Mouse (Mus musculus): Measurements from ENCODE around the gene Aqp11. TPM values are rescaled to one million over a fixed set of nuclear protein-coding genes. Genes with fewer than 3 reads are reported as not detected.
A peak's percentile ranks its signal among the peaks of the same experiment; 100 is the strongest.

Aqp11 gene
- polyA plus RNA-seq (2015; fragmentation: Nextera tagmentation; extraction: Ambion mirVana): 3.0 and 11.9 TPM in 2 replicates

- peak within 1 kb of the TSS; percentile 46 for H3K27ac ChIP-seq
- peak within 1 kb of the TSS; percentile 96 for H3K4me2 ChIP-seq
- H3K36me3 ChIP-seq: no peaks in the 10 kb centered on the region
- H3K4me3 ChIP-seq: peak within 1 kb of the TSS; percentile 63
- no peaks in the 10 kb centered on the region for H3K9me3 ChIP-seq (replicated peaks)
- peak within 1 kb of the TSS; percentile 58 for H3K9ac ChIP-seq
- H3K4me1 ChIP-seq (replicated peaks): peaks cover 9% of the 10 kb centered on the region
- H3K27me3 ChIP-seq: 0 out of 2 replicates have a peak, but pooled peaks cover 6% of the 10 kb centered on the region
- WGBS: under 1% methylated on average over 55 of the region's 64 CpGs
- ATAC-seq (replicated peaks; ENCODE audit: insufficient number of reproducible peaks, insufficient read depth, low FRiP score, low read depth): peak; percentile 97
Observed at GRCm38 (mm10) chr7:97737638-97738456, at the start of gene Aqp11. Aqp11 (minus strand) TSS chr7:97738289.

DNA sequence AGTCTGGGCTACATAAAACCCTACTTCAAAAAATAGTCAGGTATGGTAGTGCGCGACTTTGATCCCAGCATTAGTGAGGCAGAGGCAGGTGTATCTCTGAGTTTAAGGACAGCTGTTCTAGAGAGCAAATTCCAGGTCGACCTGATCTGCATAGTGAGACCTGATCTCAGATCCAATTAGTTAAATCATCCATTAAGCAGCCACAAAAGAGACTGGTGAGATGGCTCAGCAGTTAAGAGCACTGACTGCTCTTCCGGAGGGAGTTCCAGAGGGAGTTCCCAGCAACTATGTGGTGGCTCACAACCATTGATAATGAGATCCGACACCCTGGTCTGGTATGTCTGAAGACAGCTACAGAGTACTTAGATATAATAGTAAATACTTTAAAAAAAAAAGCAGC, 45.4 kb upstream of the Aqp11 start:
- H3K9me3 ChIP-seq (replicated peaks): no peaks in the 10 kb centered on the region
- no peak overlapping the region for H3K4me3 ChIP-seq
- no peak for ATAC-seq (replicated peaks; ENCODE audit: insufficient number of reproducible peaks, insufficient read depth, low FRiP score, low read depth)
- H3K36me3 ChIP-seq: no peaks in the 10 kb centered on the region
- no peak overlapping the region for H3K4me2 ChIP-seq
- peaks cover 5% of the 10 kb centered on the region for H3K4me1 ChIP-seq (replicated peaks)
- H3K9ac ChIP-seq: no peak overlapping the region
- WGBS: 57% methylated on average over 5 of the region's 5 CpGs
- H3K27me3 ChIP-seq: peaks cover 18% of the 10 kb centered on the region
- no peak overlapping the region for H3K27ac ChIP-seq

DNA sequence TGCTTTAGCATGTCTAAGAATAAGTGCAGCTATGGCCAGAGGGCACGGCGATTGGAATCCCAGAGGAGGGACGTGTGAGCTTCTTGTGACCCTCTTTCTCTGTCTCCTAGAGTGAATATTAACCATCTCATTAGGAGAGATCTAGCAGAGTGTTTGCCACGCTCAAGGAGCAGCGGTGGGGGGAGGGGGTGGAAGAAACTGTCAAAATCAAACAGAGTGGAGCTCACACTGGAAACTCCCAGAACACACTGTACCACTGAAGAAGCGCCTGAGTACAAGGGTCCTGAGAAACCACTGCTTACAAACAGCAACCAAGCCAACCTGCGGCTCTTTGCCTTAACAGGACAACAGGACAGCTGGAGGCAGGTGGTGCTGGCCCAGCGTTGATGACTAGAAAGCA, 43.4 kb upstream of the Aqp11 start:
- H3K36me3 ChIP-seq: no peaks in the 10 kb centered on the region
- H3K4me1 ChIP-seq (replicated peaks): no peaks in the 10 kb centered on the region
- WGBS: 72% methylated on average over 8 of the region's 8 CpGs
- H3K9me3 ChIP-seq (replicated peaks): peaks cover 5% of the 10 kb centered on the region; the same call in 1 of the 2 replicates
- H3K27me3 ChIP-seq: peaks cover 6% of the 10 kb centered on the region; the same call in 1 of the 2 replicates
- H3K4me2 ChIP-seq: no peak overlapping the region
- H3K9ac ChIP-seq: no peak overlapping the region
- H3K4me3 ChIP-seq: no peak overlapping the region
- no peak for ATAC-seq (replicated peaks; ENCODE audit: insufficient number of reproducible peaks, insufficient read depth, low FRiP score, low read depth)
- no peak overlapping the region for H3K27ac ChIP-seq

GRCm38 (mm10) chr7:97780815-97781214, 42.7 kb upstream of the Aqp11 start:
- Histone ChIP-seq H3K27me3 (peaks cover 5% of the 10 kb centered on the region; the same call in 1 of the 2 replicates), H3K27ac (no peak overlapping the region), H3K4me2 (no peak overlapping the region), H3K4me3 (no peak overlapping the region), H3K9ac (no peak overlapping the region), H3K9me3 (replicated peaks) (peaks cover 5% of the 10 kb centered on the region; the same call in 1 of the 2 replicates), H3K4me1 (replicated peaks) (no peaks in the 10 kb centered on the region), H3K36me3 (no peaks in the 10 kb centered on the region)
- ATAC-seq (replicated peaks; ENCODE audit: insufficient number of reproducible peaks, insufficient read depth, low FRiP score, low read depth): no peak
- WGBS: 43% methylated on average over 1 of the region's 1 CpGs

GRCm38 (mm10) chr7:97780222-97780621, 42.1 kb upstream of the Aqp11 start:
- Histone ChIP-seq H3K27me3 (no peaks in the 10 kb centered on the region), H3K9me3 (replicated peaks) (peaks cover 5% of the 10 kb centered on the region; the same call in 1 of the 2 replicates), H3K4me1 (replicated peaks) (no peaks in the 10 kb centered on the region), H3K36me3 (no peaks in the 10 kb centered on the region), H3K4me3 (no peak overlapping the region), H3K4me2 (no peak overlapping the region), H3K27ac (no peak overlapping the region), H3K9ac (no peak overlapping the region)
- WGBS: 89% methylated on average over 1 of the region's 1 CpGs
- no peak for ATAC-seq (replicated peaks; ENCODE audit: insufficient number of reproducible peaks, insufficient read depth, low FRiP score, low read depth)

- H3K9me3 ChIP-seq (replicated peaks): peaks cover 5% of the 10 kb centered on the region; the same call in 1 of the 2 replicates
- no peak overlapping the region for H3K4me3 ChIP-seq
- ATAC-seq (replicated peaks; ENCODE audit: insufficient number of reproducible peaks, insufficient read depth, low FRiP score, low read depth): no peak
- 80% methylated on average over 4 of the region's 4 CpGs for WGBS
- H3K4me1 ChIP-seq (replicated peaks): no peaks in the 10 kb centered on the region
- no peak overlapping the region for H3K27ac ChIP-seq
- H3K36me3 ChIP-seq: no peaks in the 10 kb centered on the region
- H3K27me3 ChIP-seq: no peaks in the 10 kb centered on the region
- H3K9ac ChIP-seq: no peak overlapping the region
- H3K4me2 ChIP-seq: no peak overlapping the region
Observed at GRCm38 (mm10) chr7:97777191-97777590, 39.1 kb upstream of the Aqp11 start.

DNA sequence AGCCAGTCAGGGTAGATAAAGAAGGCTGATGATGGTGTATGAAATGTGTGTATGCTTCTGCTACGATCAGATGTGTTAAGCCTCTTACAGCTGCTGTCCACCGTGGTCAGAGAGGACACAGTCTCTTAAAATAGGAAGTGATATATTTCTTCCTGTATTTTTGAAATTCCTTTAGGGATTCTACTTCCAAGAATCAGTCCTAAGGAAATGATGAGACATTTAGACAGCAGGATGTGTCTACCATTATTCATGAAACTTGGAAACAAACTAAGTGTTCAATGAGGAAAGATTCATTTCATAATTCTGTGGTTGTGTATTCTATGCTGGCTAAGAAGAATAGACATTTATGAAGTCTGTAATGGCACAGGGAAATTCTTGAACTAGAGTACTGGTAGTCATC, 37.8 kb upstream of the Aqp11 start:
- ATAC-seq (replicated peaks; ENCODE audit: insufficient number of reproducible peaks, insufficient read depth, low FRiP score, low read depth): no peak
- Histone ChIP-seq H3K9ac (no peak overlapping the region), H3K9me3 (replicated peaks) (peaks cover 5% of the 10 kb centered on the region; the same call in 1 of the 2 replicates), H3K36me3 (no peaks in the 10 kb centered on the region), H3K27ac (no peak overlapping the region), H3K4me2 (no peak overlapping the region), H3K4me3 (no peak overlapping the region), H3K27me3 (no peaks in the 10 kb centered on the region), H3K4me1 (replicated peaks) (no peaks in the 10 kb centered on the region)
- 53% methylated on average over 2 of the region's 2 CpGs for WGBS

GRCm38 (mm10) chr7:97775380-97775779, 37.3 kb upstream of the Aqp11 start:
- H3K36me3 ChIP-seq: no peaks in the 10 kb centered on the region
- ATAC-seq (replicated peaks; ENCODE audit: insufficient number of reproducible peaks, insufficient read depth, low FRiP score, low read depth): no peak
- H3K4me1 ChIP-seq (replicated peaks): no peaks in the 10 kb centered on the region
- peaks cover 5% of the 10 kb centered on the region; the same call in 1 of the 2 replicates for H3K9me3 ChIP-seq (replicated peaks)
- WGBS: 34% methylated on average over 3 of the region's 3 CpGs
- no peak overlapping the region for H3K9ac ChIP-seq
- no peaks in the 10 kb centered on the region for H3K27me3 ChIP-seq
- no peak overlapping the region for H3K4me2 ChIP-seq
- no peak overlapping the region for H3K27ac ChIP-seq
- H3K4me3 ChIP-seq: no peak overlapping the region

GRCm38 (mm10) chr7:97770841-97771620, 32.9 kb upstream of the Aqp11 start:
- no peak for ATAC-seq (replicated peaks; ENCODE audit: insufficient number of reproducible peaks, insufficient read depth, low FRiP score, low read depth)
- 70% methylated on average over 6 of the region's 6 CpGs for WGBS
- Histone ChIP-seq H3K9ac (no peak overlapping the region), H3K36me3 (no peaks in the 10 kb centered on the region), H3K9me3 (replicated peaks) (no peaks in the 10 kb centered on the region), H3K4me1 (replicated peaks) (no peaks in the 10 kb centered on the region), H3K27me3 (no peaks in the 10 kb centered on the region), H3K27ac (no peak overlapping the region), H3K4me3 (no peak overlapping the region), H3K4me2 (no peak overlapping the region)

- Histone ChIP-seq H3K27ac (no peak overlapping the region), H3K4me2 (no peak overlapping the region), H3K36me3 (no peaks in the 10 kb centered on the region), H3K9ac (no peak overlapping the region), H3K4me3 (no peak overlapping the region), H3K4me1 (replicated peaks) (no peaks in the 10 kb centered on the region), H3K27me3 (no peaks in the 10 kb centered on the region), H3K9me3 (replicated peaks) (no peaks in the 10 kb centered on the region)
- 74% methylated on average over 4 of the region's 4 CpGs for WGBS
- ATAC-seq (replicated peaks; ENCODE audit: insufficient number of reproducible peaks, insufficient read depth, low FRiP score, low read depth): no peak
Observed at GRCm38 (mm10) chr7:97769020-97769419, 30.9 kb upstream of the Aqp11 start.

DNA sequence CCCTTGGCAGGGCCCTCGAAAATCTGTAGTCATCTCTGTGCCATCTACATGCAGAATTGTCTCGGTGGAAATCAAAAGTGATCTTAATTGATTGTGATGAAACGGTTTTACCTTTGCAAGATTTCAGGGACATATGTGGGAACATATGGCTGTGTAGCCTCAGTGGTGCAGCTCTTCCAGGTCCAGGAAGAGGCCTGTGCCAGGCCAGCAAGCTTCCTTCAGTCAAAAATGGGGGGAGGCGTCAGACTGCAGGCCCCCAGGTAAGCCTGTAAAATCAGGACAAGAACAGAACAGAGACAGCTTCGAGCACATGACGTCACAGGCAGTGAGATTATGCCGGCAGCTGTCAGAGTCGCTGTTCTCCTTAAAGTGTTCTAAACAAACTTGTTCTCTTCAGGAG, 29.8 kb upstream of the Aqp11 start:
- Histone ChIP-seq H3K27ac (no peak overlapping the region), H3K36me3 (no peaks in the 10 kb centered on the region), H3K9ac (no peak overlapping the region), H3K27me3 (no peaks in the 10 kb centered on the region), H3K4me3 (no peak overlapping the region), H3K4me1 (replicated peaks) (no peaks in the 10 kb centered on the region), H3K4me2 (no peak overlapping the region), H3K9me3 (replicated peaks) (no peaks in the 10 kb centered on the region)
- ATAC-seq (replicated peaks; ENCODE audit: insufficient number of reproducible peaks, insufficient read depth, low FRiP score, low read depth): no peak
- 66% methylated on average over 8 of the region's 8 CpGs for WGBS

All from heart, embryonic 15.5 days (tissue).